Mouse (Mus musculus) midbrain, embryonic 16.5 days (tissue): ENCODE results near the gene Wdr25. TPM values are rescaled to one million over a fixed set of nuclear protein-coding genes. Genes with fewer than 3 reads are reported as not detected.

Experiments
- ATAC-seq: fragments of 200-750 bp; cut with Nextera tagmentation; 2 replicates; pipeline ENCODE4 v1.8.0; 2017; ENCODE audit warnings: moderate TSS enrichment
- H3K27ac ChIP-seq: fragments of 300-500 bp; sonication (generic); 2 replicates; pipeline ENCODE4 v1.5.1; 2014; ENCODE audit warnings: mild to moderate bottlenecking, low read length, mixed read lengths
- H3K27me3 ChIP-seq: fragments of 300-500 bp; sonication (generic); 2 replicates; pipeline ENCODE4 v1.6.1; 2014; ENCODE audit warnings: low read depth, low read length, mixed read lengths; ENCODE audit not compliant: control insufficient read depth, insufficient read depth
- H3K36me3 ChIP-seq: fragments of 300-500 bp; sonication (generic); 2 replicates; pipeline ENCODE4 v1.6.1; 2014; ENCODE audit warnings: mild to moderate bottlenecking, low read length, moderate library complexity, mixed read lengths; ENCODE audit not compliant: control insufficient read depth, insufficient read depth
- H3K4me1 ChIP-seq: fragments of 300-500 bp; sonication (generic); 2 replicates; pipeline ENCODE4 v1.6.1; 2014; ENCODE audit warnings: mild to moderate bottlenecking, low read length, mixed read lengths; ENCODE audit not compliant: control insufficient read depth, insufficient read depth
- H3K4me2 ChIP-seq: fragments of 300-500 bp; sonication (generic); 2 replicates; pipeline ENCODE4 v1.6.1; 2014; ENCODE audit warnings: mild to moderate bottlenecking, low read length, mixed read lengths
- H3K4me3 ChIP-seq: fragments of 300-500 bp; sonication (generic); 2 replicates; pipeline ENCODE4 v1.5.1; 2014; ENCODE audit warnings: low read depth, mild to moderate bottlenecking, low read length, moderate library complexity, mixed read lengths
- H3K9ac ChIP-seq: fragments of 300-500 bp; sonication (generic); 2 replicates; pipeline ENCODE4 v1.6.1; 2014; ENCODE audit warnings: low read depth, low read length, mixed read lengths
- H3K9me3 ChIP-seq: fragments of 300-500 bp; sonication (generic); replicated peaks from 2 replicates; pipeline ENCODE4 v1.6.1; 2014; ENCODE audit warnings: mild to moderate bottlenecking, low read length, mixed read lengths; ENCODE audit not compliant: control insufficient read depth, poor library complexity, severe bottlenecking
- WGBS: fragments of 180-500 bp; shearing (Covaris S2); extraction: QIAGEN DNeasy Blood & Tissue Kit; methylation state at CpG from one replicate; pipeline ENCODE4 v1.1.7; 2014; 5-methylcytosine and 5-hydroxymethylcytosine counted together
- polyA plus RNA-seq: library from polyadenylated mRNA; unstranded; fragments of >200 nt; fragmentation: Nextera tagmentation; extraction: Ambion mirVana; gene quantifications from 2 replicates; pipeline ENCODE4 v1.2.1, GENCODE M21; 2015

Wdr25 gene
- polyA plus RNA-seq, 1 experiment from 2014 or later, result 6.3 TPM

DNA sequence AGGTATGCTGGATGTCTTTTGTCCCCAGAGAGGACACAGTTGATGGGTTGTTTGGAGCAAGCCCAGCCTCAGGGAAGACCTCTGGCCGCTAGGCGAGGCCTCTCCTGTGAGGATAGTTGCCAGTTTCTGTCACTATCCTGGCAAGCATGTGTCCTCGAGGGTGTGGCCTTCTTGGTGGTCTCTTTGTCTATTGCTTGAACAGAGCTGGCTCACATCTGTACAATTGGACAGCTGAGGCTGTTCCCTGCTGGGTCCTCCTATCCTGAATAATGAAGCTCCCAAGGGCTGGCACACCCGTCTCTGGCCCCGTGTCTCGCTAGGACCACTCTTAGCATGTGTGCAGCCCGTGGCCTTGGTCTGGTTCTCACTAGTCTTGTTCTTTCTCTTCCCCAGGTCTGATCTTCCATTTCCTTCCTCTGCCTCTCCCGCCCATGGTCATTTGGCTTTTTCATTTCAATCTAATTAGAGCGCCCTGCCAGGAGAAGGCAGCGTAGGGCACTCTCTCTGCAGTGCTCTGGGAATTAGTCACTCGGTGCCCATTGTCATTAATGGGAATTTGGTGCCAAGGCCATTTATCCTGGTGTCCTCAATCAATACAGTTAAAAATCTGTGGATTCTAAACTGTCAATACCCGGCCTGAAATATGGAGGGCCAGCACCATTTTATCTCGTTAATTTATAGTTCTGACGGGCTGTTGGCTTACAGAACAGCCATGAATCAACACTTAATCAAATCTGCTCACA is 88.7 kb downstream of the Wdr25 start:
- no peak for ATAC-seq
- H3K4me1 ChIP-seq, result peaks cover 10% of the 10 kb centered on the region
- no peaks in the 10 kb centered on the region for H3K27me3 ChIP-seq
- WGBS, result 50% methylated on average over 14 of the region's 14 CpGs
- no peak overlapping the region for H3K4me2 ChIP-seq
- H3K27ac ChIP-seq, result no peak overlapping the region
- H3K36me3 ChIP-seq, result no peaks in the 10 kb centered on the region
- H3K9ac ChIP-seq, result no peak overlapping the region
- no peak overlapping the region for H3K4me3 ChIP-seq
- no peaks in the 10 kb centered on the region for H3K9me3 ChIP-seq

DNA sequence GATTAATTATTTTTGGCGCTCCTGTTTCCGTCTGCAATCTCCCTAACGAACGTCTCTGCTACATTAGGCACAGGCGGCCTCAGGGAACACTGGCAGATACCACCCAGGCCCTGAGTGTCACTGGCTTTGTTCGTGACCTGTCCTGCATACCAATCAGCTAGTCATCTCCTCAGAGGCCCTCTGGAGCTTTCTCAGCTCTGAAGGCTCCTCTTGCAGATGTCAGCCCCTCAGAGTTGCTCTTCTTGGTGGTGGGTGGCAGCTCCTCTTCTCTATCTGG is 89.2 kb downstream of the Wdr25 start:
- no peak for ATAC-seq
- Histone ChIP-seq H3K27me3 (no peaks in the 10 kb centered on the region), H3K4me3 (no peak overlapping the region), H3K4me1 (peaks cover 10% of the 10 kb centered on the region), H3K9me3 (no peaks in the 10 kb centered on the region), H3K9ac (no peak overlapping the region), H3K27ac (no peak overlapping the region), H3K4me2 (no peak overlapping the region), H3K36me3 (no peaks in the 10 kb centered on the region)
- 35% methylated on average over 6 of the region's 6 CpGs for WGBS

DNA sequence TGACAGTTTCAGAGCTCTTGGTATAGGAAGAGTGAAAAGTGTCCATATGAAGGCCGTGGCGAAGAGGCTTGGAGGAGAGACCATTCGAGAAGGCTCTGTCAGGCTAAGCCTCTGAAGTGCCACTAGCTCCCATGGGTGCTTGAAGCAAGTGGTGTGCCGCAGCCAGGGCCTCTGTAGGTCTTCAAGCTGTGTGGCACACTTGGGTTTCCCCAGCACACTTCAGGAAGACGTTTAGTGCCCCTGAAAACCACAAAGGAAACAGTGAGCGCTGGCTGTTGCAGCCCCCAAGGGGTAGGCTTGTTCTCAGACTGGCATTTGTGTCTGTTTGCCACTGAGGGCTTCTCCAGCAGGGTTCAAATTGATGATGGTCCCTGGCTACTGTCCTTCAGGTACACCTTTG is 90.1 kb downstream of the Wdr25 start:
- Histone ChIP-seq H3K27me3 (no peaks in the 10 kb centered on the region), H3K9ac (no peak overlapping the region), H3K9me3 (no peaks in the 10 kb centered on the region), H3K27ac (no peak overlapping the region), H3K4me1 (peaks cover 10% of the 10 kb centered on the region), H3K4me3 (no peak overlapping the region), H3K4me2 (no peak overlapping the region), H3K36me3 (no peaks in the 10 kb centered on the region)
- WGBS, result 88% methylated on average over 6 of the region's 6 CpGs
- ATAC-seq, result no peak

GRCm38 (mm10) chr12:108984471-108984870 is 91.0 kb downstream of the Wdr25 start:
- 68% methylated on average over 8 of the region's 8 CpGs for WGBS
- H3K27ac ChIP-seq, result no peak overlapping the region; the same call in 1 of the 2 replicates

DNA sequence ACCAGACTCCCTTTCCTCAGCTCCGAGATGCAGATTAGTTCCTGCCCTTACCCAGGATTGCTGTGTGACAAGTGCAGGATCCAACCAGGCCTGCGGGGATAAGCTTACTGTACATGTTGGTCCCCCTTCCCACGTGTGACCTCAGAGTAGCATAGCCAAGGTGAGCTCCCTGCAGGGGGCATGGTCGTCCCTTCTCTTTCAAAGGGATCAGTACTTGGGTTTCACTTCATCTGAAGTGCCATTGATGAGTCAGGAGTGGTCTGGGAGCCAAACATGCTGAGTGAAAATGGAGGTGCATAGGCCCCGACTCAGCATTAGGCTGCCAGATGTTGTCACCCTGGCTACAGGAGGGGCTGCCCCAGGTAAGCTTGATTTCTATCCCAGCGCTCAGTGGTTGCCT is 91.6 kb downstream of the Wdr25 start:
- H3K27ac ChIP-seq, result no peak overlapping the region
- WGBS, result 71% methylated on average over 6 of the region's 6 CpGs
- no peak for ATAC-seq
- H3K4me3 ChIP-seq, result no peak overlapping the region
- H3K36me3 ChIP-seq, result no peaks in the 10 kb centered on the region
- no peaks in the 10 kb centered on the region; the same call in 1 of the 2 replicates for H3K4me1 ChIP-seq
- H3K27me3 ChIP-seq, result no peaks in the 10 kb centered on the region
- H3K4me2 ChIP-seq, result no peak overlapping the region
- H3K9ac ChIP-seq, result no peak overlapping the region
- H3K9me3 ChIP-seq, result no peaks in the 10 kb centered on the region

More at GRCm38 (mm10) chr12:108984471-108984870, 91.0 kb downstream of the Wdr25 start:
- Histone ChIP-seq H3K4me2 (no peak overlapping the region), H3K27me3 (no peaks in the 10 kb centered on the region), H3K4me1 (peaks cover 5% of the 10 kb centered on the region), H3K4me3 (no peak overlapping the region), H3K9me3 (no peaks in the 10 kb centered on the region), H3K36me3 (no peaks in the 10 kb centered on the region), H3K9ac (no peak overlapping the region)
- no peak for ATAC-seq

- Histone ChIP-seq H3K27ac (no peak overlapping the region), H3K4me1 (no peaks in the 10 kb centered on the region; the same call in 1 of the 2 replicates), H3K27me3 (no peaks in the 10 kb centered on the region), H3K4me2 (no peak overlapping the region), H3K4me3 (no peak overlapping the region), H3K9me3 (no peaks in the 10 kb centered on the region), H3K36me3 (no peaks in the 10 kb centered on the region), H3K9ac (no peak overlapping the region)
- WGBS, result 85% methylated on average over 9 of the region's 9 CpGs
- ATAC-seq, result no peak
Observed at GRCm38 (mm10) chr12:108987448-108987847, 94.0 kb downstream of the Wdr25 start.

- H3K27ac ChIP-seq, result no peak overlapping the region
Observed at GRCm38 (mm10) chr12:108990425-108990824, 97.0 kb downstream of the Wdr25 start.

DNA sequence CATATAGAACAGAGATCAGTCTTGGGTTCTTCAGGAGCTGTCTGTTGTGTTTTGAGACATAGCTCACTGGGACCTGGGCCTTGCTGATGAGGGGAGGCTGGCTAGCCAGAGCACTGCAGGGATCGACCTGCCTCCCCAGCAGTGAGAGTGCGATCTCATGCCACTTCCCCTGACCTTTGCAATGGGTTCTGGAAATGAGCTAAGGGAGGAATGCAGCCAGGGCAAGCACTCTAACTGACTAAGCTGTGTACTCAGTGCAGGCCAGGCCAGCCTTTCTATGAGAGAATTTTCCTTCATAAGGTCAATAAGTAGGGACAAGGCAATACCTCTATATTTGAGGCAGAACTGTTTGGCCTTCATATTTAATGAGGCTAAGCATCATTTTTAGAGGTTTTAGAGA is 99.6 kb downstream of the Wdr25 start:
- H3K9ac ChIP-seq, result no peak overlapping the region
- H3K4me1 ChIP-seq, result no peaks in the 10 kb centered on the region; the same call in 1 of the 2 replicates
- no peak for ATAC-seq
- H3K9me3 ChIP-seq, result no peaks in the 10 kb centered on the region
- 70% methylated on average over 2 of the region's 2 CpGs for WGBS
- H3K27me3 ChIP-seq, result no peaks in the 10 kb centered on the region
- no peak overlapping the region for H3K4me3 ChIP-seq
- no peak overlapping the region for H3K4me2 ChIP-seq
- no peaks in the 10 kb centered on the region for H3K36me3 ChIP-seq
- H3K27ac ChIP-seq, result no peak overlapping the region

More at GRCm38 (mm10) chr12:108990425-108990824, 97.0 kb downstream of the Wdr25 start:
- 81% methylated on average over 9 of the region's 9 CpGs for WGBS
- no peak overlapping the region for H3K4me2 ChIP-seq
- H3K4me3 ChIP-seq, result no peak overlapping the region
- no peaks in the 10 kb centered on the region; the same call in 1 of the 2 replicates for H3K4me1 ChIP-seq
- no peaks in the 10 kb centered on the region for H3K36me3 ChIP-seq
- H3K27me3 ChIP-seq, result no peaks in the 10 kb centered on the region
- H3K9me3 ChIP-seq, result no peaks in the 10 kb centered on the region
- no peak overlapping the region for H3K9ac ChIP-seq
- no peak for ATAC-seq

- H3K27me3 ChIP-seq, result no peaks in the 10 kb centered on the region
- 18% methylated on average over 19 of the region's 19 CpGs for WGBS
- H3K4me1 ChIP-seq, result no peaks in the 10 kb centered on the region; the same call in 1 of the 2 replicates
- H3K36me3 ChIP-seq, result no peaks in the 10 kb centered on the region
- no peak overlapping the region for H3K9ac ChIP-seq
- no peaks in the 10 kb centered on the region for H3K9me3 ChIP-seq
- H3K4me2 ChIP-seq, result no peak overlapping the region
- H3K4me3 ChIP-seq, result no peak overlapping the region
- no peak for ATAC-seq
- no peak overlapping the region for H3K27ac ChIP-seq
Observed at GRCm38 (mm10) chr12:108994436-108995031, 101.1 kb downstream of the Wdr25 start.
